Mouse (Mus musculus): ENCODE measurements around the gene Metap1d.

DNA sequence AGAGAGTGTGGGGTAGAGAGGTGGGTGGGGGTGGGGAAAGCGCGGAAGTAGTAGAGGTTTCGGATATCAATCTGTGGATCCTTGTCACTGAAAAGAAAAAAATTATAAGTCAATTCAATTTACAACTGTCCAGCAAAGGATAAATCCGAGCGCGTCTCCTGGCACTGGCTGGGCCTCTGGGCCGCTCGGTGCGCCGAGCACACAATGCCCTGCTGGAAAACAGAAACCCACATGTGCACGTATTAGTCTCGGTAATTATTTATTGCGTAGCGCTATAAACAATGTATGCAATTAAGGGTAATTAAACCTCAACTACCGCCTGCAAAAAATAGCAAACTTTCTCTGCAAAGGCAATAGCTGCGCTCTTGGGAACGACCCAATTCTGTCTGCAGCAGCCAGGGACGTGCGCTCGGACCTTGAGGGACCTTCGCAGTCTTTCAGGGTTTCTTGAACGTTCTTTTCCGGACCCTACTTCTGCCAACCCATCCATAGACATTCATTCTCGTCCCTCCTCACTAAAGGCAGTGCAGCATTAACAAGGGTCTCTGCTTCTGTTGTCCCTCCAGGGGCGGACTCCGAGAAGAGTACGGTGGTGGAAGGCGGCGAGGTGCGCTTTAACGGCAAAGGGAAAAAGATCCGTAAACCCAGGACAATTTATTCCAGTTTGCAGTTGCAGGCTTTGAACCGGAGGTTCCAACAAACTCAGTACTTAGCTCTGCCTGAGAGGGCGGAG lies 77.5 kb downstream of the Metap1d start:
- TF ChIP-seq EP300 (IDR thresholded peaks at IDR 0.05; ENCODE audit: low read length) (no peak), CTCF (conservative IDR thresholded peaks at IDR 0.05 in 1 of 2, IDR thresholded peaks at IDR 0.05 in 1 of 2; ENCODE audit: low read depth in 2 of 2, low read length in 2 of 2) (no peak), POLR2A (IDR thresholded peaks at IDR 0.05; ENCODE audit: low read depth, low read length) (no peak), RAD21 (IDR thresholded peaks at IDR 0.05; ENCODE audit: low read depth, low read length) (no peak), ZC3H11A (IDR thresholded peaks at IDR 0.05; ENCODE audit: low read depth, low read length) (no peak), ELF1 (IDR thresholded peaks at IDR 0.05; ENCODE audit: low read depth, low read length) (no peak)

All from CH12.LX (cell line).